Mouse (Mus musculus) lung, postnatal 0 days (tissue): Measurements from ENCODE around the gene Tbc1d10a.
A peak's percentile ranks its signal among the peaks of the same experiment; 100 is the strongest.

Experiments used
- CTCF ChIP-seq: IDR thresholded peaks from 2 replicates; pipeline ENCODE4 v1.5.1; 2016; ENCODE audit warnings: antibody characterized with exemption, mild to moderate bottlenecking
- EP300 ChIP-seq: IDR thresholded peaks from 2 replicates; pipeline ENCODE4 v1.6.1; 2016; ENCODE audit warnings: antibody characterized with exemption, mild to moderate bottlenecking, control low read depth

DNA sequence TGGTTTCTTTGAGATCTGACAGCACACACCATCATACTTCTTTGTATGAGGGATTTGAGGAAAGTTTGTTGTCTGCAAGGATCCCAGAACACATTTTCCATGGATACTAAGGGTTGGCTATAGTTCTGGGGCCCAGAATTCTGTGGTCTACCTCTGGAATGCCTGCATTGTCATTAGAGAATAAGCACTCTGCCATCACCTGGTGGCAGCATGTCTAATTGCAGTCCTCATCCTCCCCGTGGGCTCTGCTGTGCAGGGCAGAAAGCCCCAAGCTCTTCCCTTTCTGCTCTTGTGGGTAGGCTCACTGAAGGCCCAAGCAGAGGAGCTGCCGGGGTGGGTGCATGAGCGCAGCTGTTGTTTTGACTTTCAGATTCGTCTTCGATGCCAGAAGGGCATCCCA lies 23.0 kb downstream of the Tbc1d10a start:
- TF ChIP-seq CTCF (peak; percentile 77), EP300 (no peak)
